In the genomic region with DNA sequence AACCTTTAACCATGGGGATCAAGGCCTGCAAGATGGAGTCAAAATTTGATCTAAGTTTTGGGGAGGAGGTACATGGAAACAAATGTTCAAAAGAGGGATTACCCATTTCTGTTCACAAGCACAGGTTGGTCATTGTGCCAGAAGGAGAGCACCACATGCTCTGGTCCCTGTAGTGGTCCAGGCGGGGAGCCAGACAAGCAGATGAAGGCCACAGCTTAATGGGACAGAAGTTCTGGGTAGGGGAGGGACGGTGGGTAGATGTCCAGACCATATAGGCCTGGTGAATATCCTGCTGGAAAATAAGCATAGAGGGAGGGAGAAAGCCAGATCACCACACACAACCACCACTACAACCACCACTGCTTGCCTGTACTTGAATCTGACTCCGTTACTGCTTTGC, we compare ENCODE assay signal across 21 mouse cellular contexts.
A peak's percentile ranks its signal among the peaks of the same experiment; 100 is the strongest.
DNase-seq lines count a peak whose midpoint lies in the region; ATAC-seq and TF ChIP-seq lines count a peak whose summit lies in the region.
"Had no signal": no experiment of that assay in that cellular context is flagged by ENCODE, and none has a peak within 500 bp of the region (broad histone marks: within the 10 kb centered on the region; RNA-seq: fewer than 3 reads in every experiment).

No protein-coding gene starts in this region.

- no peaks in the 10 kb centered on the region for H3K27me3 ChIP-seq in cerebellum, adult 2 months (ENCODE audit: control insufficient read depth, insufficient read depth, low read length)
- H3K27me3 ChIP-seq in intestine, postnatal 0 days (replicated peaks; ENCODE audit: control insufficient read depth, insufficient read depth, low read length), result peaks cover 37% of the 10 kb centered on the region

- TF ChIP-seq POLR2A in cerebellum, adult 2 months (IDR thresholded peaks at IDR 0.05; ENCODE audit: borderline replicate concordance, insufficient read depth, low read length), result no peak

- H3K4me3 ChIP-seq in cerebellum, adult 2 months (replicated peaks; ENCODE audit: insufficient read depth, low read depth, low read length), result no peak overlapping the region
- H3K4me3 ChIP-seq in intestine, postnatal 0 days (ENCODE audit: low read depth, low read length), result no peak overlapping the region
- H3K4me3 ChIP-seq: embryonic facial prominence, embryonic 12.5 days; forebrain, embryonic 15.5 days; heart, embryonic 13.5 days had no signal

- no peak for ATAC-seq in intestine, postnatal 0 days
- ATAC-seq: CD4-positive, CD25-positive, alpha-beta regulatory T cell, adult 4 months; forebrain, embryonic 15.5 days; hindbrain, embryonic 16.5 days; inflammation-experienced regulatory T-cells, adult 6 months had no signal

- peak; percentile 58 for DNase-seq in cerebellum, adult 11 months
- no peak for DNase-seq in cerebellum, postnatal 4 days (ENCODE audit: low spot score in 2 of 2)
- peak; percentile 61 to 74 for DNase-seq in cerebellum, adult 2 months
- peak; percentile 76 to 85 for DNase-seq in cerebellum, postnatal 10 days
- no peak for DNase-seq in lung, postnatal 25 days (ENCODE audit: low spot score)
- DNase-seq in retina, embryonic 14.5 days (ENCODE audit: low spot score), result no peak
- DNase-seq: adrenal gland, adult 8-10 months; adrenal gland, postnatal 36 days; B cell, adult 2 months; gastrocnemius, postnatal 36 days; heart, adult 11 months; heart, postnatal 36 days; kidney, adult 11 months had no signal

- no peak overlapping the region for H3K4me2 ChIP-seq in intestine, postnatal 0 days (replicated peaks; ENCODE audit: low read depth)
- H3K4me2 ChIP-seq: embryonic facial prominence, embryonic 12.5 days; forebrain, embryonic 15.5 days; heart, embryonic 13.5 days had no signal

- TF ChIP-seq CTCF in cerebellum, adult 2 months (IDR thresholded peaks at IDR 0.05; ENCODE audit: borderline replicate concordance, insufficient read depth, low read depth, low read length), result no peak
- TF ChIP-seq CTCF in intestine, postnatal 0 days (IDR thresholded peaks at IDR 0.05; ENCODE audit: low read depth), result no peak

- H3K27ac ChIP-seq in cerebellum, adult 2 months (ENCODE audit: insufficient read depth, low read length), result peak overlapping the region; percentile 69
- no peak overlapping the region for H3K27ac ChIP-seq in intestine, postnatal 0 days (ENCODE audit: low read depth, low read length)
- H3K27ac ChIP-seq: embryonic facial prominence, embryonic 12.5 days; forebrain, embryonic 15.5 days; heart, embryonic 13.5 days had no signal

- no peaks in the 10 kb centered on the region for H3K9me3 ChIP-seq in intestine, postnatal 0 days (ENCODE audit: control insufficient read depth)
- H3K9me3 ChIP-seq: forebrain, embryonic 15.5 days; G1E; heart, embryonic 13.5 days had no signal

- WGBS in cerebellum, adult 2 months, result 31% methylated on average over 3 of the region's 3 CpGs
- 78% methylated on average over 3 of the region's 3 CpGs for WGBS in intestine, postnatal 0 days

- peaks cover 46% of the 10 kb centered on the region for H3K4me1 ChIP-seq in cerebellum, adult 2 months (ENCODE audit: control insufficient read depth, insufficient read depth, low read length)
- H3K4me1 ChIP-seq in intestine, postnatal 0 days (replicated peaks; ENCODE audit: control insufficient read depth, insufficient read depth, low read length), result peaks cover 3% of the 10 kb centered on the region; the same call in 1 of the 2 replicates

- H3K36me3 ChIP-seq in intestine, postnatal 0 days (ENCODE audit: control insufficient read depth, insufficient read depth), result no peaks in the 10 kb centered on the region
- H3K36me3 ChIP-seq: embryonic facial prominence, embryonic 12.5 days; forebrain, embryonic 15.5 days; G1E; heart, embryonic 13.5 days had no signal

- H3K9ac ChIP-seq in intestine, postnatal 0 days (ENCODE audit: low read depth, low read length), result no peak overlapping the region
- H3K9ac ChIP-seq: embryonic facial prominence, embryonic 12.5 days; forebrain, embryonic 15.5 days; heart, embryonic 13.5 days had no signal

Comparison
In these comparisons a context has a peak if more than half of its experiments do, and no peak if none do; other contexts are left out.
1. DNase-seq: peak in cerebellum, adult 11 months (single experiment), cerebellum, adult 2 months (2 of 2) and cerebellum, postnatal 10 days (2 of 2); none in cerebellum, postnatal 4 days (0 of 2), lung, postnatal 25 days (single experiment) and retina, embryonic 14.5 days (single experiment).